Mouse (Mus musculus): ENCODE data around the gene Ppp1r11. TPM values are rescaled to one million over a fixed set of nuclear protein-coding genes. Genes with fewer than 3 reads are reported as not detected.

Ppp1r11 gene
- polyA plus RNA-seq, 1 experiment from 2014 or later, result 108 TPM

DNA sequence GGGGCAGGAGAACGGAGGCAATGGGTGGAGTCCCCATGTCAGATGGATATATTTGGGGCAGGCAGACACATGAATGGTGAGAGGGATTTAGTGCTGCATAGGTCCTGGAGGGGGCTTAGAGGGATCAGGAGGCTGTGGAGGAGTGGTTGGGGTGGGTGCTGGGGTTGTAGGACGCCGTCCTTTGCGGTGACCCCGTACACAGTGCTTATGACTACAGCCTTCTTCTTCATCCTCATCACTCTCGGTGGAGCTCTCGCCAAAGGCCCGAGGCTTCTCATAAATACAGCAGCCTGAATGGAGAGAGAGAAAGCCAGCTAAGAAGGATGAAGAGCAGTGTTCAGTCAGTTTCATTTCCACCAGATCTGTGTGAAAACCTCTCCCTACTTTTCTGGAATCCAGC is 2.3 kb downstream of the Ppp1r11 start:
- H3K36me3 ChIP-seq (ENCODE audit: insufficient read depth, low read length), result no peaks in the 10 kb centered on the region
- TF ChIP-seq CTCF (IDR thresholded peaks at IDR 0.05) (no peak), EP300 (IDR thresholded peaks at IDR 0.05) (no peak)
- H3K27me3 ChIP-seq (replicated peaks; ENCODE audit: insufficient read depth, low read length), result peaks cover 10% of the 10 kb centered on the region; the same call in 1 of the 2 replicates
- no peaks in the 10 kb centered on the region for H3K9me3 ChIP-seq (ENCODE audit: low read length)
- ATAC-seq (no peak), DNase-seq (ENCODE audit: low spot score) (no peak)
- peaks cover 11% of the 10 kb centered on the region; the same call in 1 of the 2 replicates for H3K4me1 ChIP-seq (ENCODE audit: insufficient read depth, low read depth, low read length)
- WGBS, result 89% methylated on average over 8 of the region's 8 CpGs
- no peak overlapping the region for H3K27ac ChIP-seq (ENCODE audit: low read length)
- no peak overlapping the region for H3K9ac ChIP-seq (replicated peaks; ENCODE audit: low read depth)
- H3K4me3 ChIP-seq (ENCODE audit: low read depth, low read length), result no peak overlapping the region
- H3K4me2 ChIP-seq (replicated peaks; ENCODE audit: low read depth, low read length), result no peak overlapping the region

DNA sequence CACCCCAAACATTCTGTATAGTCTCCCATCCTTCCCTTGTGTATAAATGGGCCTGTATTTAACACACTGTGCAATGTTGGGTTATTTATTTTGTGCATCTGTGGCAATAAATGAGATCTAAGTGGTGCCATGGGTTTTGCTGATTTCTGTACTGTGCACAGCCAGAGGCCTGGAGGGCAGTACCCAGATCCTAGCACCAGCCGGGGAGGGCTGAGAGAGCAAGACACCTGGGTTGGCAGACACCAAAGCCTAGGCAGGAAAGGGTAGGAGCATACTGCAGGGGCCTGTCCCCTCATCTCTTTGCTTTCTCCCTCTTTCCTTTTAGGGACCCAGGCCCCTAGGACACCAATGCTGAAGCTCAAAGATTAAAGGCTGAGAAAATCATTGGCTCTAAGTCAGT is 3.3 kb downstream of the Ppp1r11 start:
- ATAC-seq (no peak), DNase-seq (ENCODE audit: low spot score) (no peak)
- H3K4me2 ChIP-seq (replicated peaks; ENCODE audit: low read depth, low read length), result no peak overlapping the region
- TF ChIP-seq CTCF (IDR thresholded peaks at IDR 0.05) (no peak), EP300 (IDR thresholded peaks at IDR 0.05) (no peak)
- H3K9me3 ChIP-seq (ENCODE audit: low read length), result no peaks in the 10 kb centered on the region
- no peak overlapping the region for H3K27ac ChIP-seq (ENCODE audit: low read length)
- peaks cover 11% of the 10 kb centered on the region; the same call in 1 of the 2 replicates for H3K4me1 ChIP-seq (ENCODE audit: insufficient read depth, low read depth, low read length)
- no peak overlapping the region for H3K9ac ChIP-seq (replicated peaks; ENCODE audit: low read depth)
- 73% methylated on average over 1 of the region's 1 CpGs for WGBS
- H3K4me3 ChIP-seq (ENCODE audit: low read depth, low read length), result no peak overlapping the region
- no peaks in the 10 kb centered on the region for H3K36me3 ChIP-seq (ENCODE audit: insufficient read depth, low read length)
- H3K27me3 ChIP-seq (replicated peaks; ENCODE audit: insufficient read depth, low read length), result peaks cover 15% of the 10 kb centered on the region; the same call in 1 of the 2 replicates

GRCm38 (mm10) chr17:36947051-36947819 is 4.3 kb downstream of the Ppp1r11 start:
- 2% methylated on average over 57 of the region's 62 CpGs for WGBS
- no peak for ATAC-seq
- peak overlapping the region; percentile 42 for H3K4me3 ChIP-seq (ENCODE audit: low read depth, low read length)
- H3K27me3 ChIP-seq (replicated peaks; ENCODE audit: insufficient read depth, low read length), result peaks cover 22% of the 10 kb centered on the region; the same call in 1 of the 2 replicates
- peaks cover 11% of the 10 kb centered on the region; the same call in 1 of the 2 replicates for H3K4me1 ChIP-seq (ENCODE audit: insufficient read depth, low read depth, low read length)
- TF ChIP-seq EP300 (IDR thresholded peaks at IDR 0.05), result no peak
- TF ChIP-seq CTCF (IDR thresholded peaks at IDR 0.05), result peak; percentile 55
- no peak overlapping the region for H3K27ac ChIP-seq (ENCODE audit: low read length)
- H3K9me3 ChIP-seq (ENCODE audit: low read length), result no peaks in the 10 kb centered on the region
- DNase-seq (ENCODE audit: low spot score), result peak; percentile 26
- H3K4me2 ChIP-seq (replicated peaks; ENCODE audit: low read depth, low read length), result peak overlapping the region; percentile 85
- H3K9ac ChIP-seq (replicated peaks; ENCODE audit: low read depth), result peak overlapping the region; percentile 32; the same call in 1 of the 2 replicates
- no peaks in the 10 kb centered on the region for H3K36me3 ChIP-seq (ENCODE audit: insufficient read depth, low read length)

- H3K9me3 ChIP-seq (ENCODE audit: low read length), result no peaks in the 10 kb centered on the region
- WGBS, result 29% methylated on average over 9 of the region's 9 CpGs
- no peaks in the 10 kb centered on the region for H3K36me3 ChIP-seq (ENCODE audit: insufficient read depth, low read length)
- H3K4me1 ChIP-seq (ENCODE audit: insufficient read depth, low read depth, low read length), result peaks cover 6% of the 10 kb centered on the region; the same call in 1 of the 2 replicates
- H3K27me3 ChIP-seq (replicated peaks; ENCODE audit: insufficient read depth, low read length), result peaks cover 22% of the 10 kb centered on the region; the same call in 1 of the 2 replicates
- TF ChIP-seq CTCF (IDR thresholded peaks at IDR 0.05) (peak; percentile 45), EP300 (IDR thresholded peaks at IDR 0.05) (no peak)
- ATAC-seq (no peak), DNase-seq (ENCODE audit: low spot score) (peak; percentile 13)
- H3K4me2 ChIP-seq (replicated peaks; ENCODE audit: low read depth, low read length), result peak overlapping the region; percentile 71
- no peak overlapping the region for H3K9ac ChIP-seq (replicated peaks; ENCODE audit: low read depth)
- H3K4me3 ChIP-seq (ENCODE audit: low read depth, low read length), result peak overlapping the region; percentile 47; the same call in 1 of the 2 replicates
- no peak overlapping the region for H3K27ac ChIP-seq (ENCODE audit: low read length)
Observed at GRCm38 (mm10) chr17:36944121-36944775, 7.3 kb downstream of the Ppp1r11 start.

DNA sequence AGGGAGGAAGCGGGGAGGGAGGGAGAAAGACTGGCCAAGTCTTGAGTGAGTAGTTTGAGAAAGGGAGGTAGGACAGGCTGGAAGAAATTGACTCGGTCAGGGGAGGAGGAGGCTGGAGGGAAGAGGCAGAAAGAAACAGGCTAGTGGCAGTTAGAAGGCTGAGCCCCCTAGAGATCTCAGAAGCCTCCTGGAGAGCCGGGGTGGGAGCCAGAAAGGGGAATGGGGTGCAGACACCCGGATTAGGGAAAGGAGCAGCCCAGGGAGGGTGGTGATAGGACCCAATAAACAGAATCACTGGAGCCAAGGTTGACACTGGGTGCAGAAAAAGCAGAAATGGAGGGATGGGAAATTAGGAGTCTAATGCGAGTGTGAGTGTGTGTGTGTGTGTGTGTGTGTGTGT is 7.8 kb downstream of the Ppp1r11 start:
- no peak for DNase-seq (ENCODE audit: low spot score)
- Histone ChIP-seq H3K9me3 (ENCODE audit: low read length) (no peaks in the 10 kb centered on the region), H3K4me3 (ENCODE audit: low read depth, low read length) (peak overlapping the region; percentile 47), H3K9ac (replicated peaks; ENCODE audit: low read depth) (peak overlapping the region; percentile 55; the same call in 1 of the 2 replicates), H3K27ac (ENCODE audit: low read length) (0 out of 2 replicates have a peak overlapping the region, but pooled peaks have one; percentile 89), H3K4me2 (replicated peaks; ENCODE audit: low read depth, low read length) (peak overlapping the region; percentile 71), H3K4me1 (ENCODE audit: insufficient read depth, low read depth, low read length) (peaks cover 6% of the 10 kb centered on the region; the same call in 1 of the 2 replicates), H3K27me3 (replicated peaks; ENCODE audit: insufficient read depth, low read length) (peaks cover 22% of the 10 kb centered on the region; the same call in 1 of the 2 replicates), H3K36me3 (ENCODE audit: insufficient read depth, low read length) (no peaks in the 10 kb centered on the region)
- 27% methylated on average over 5 of the region's 5 CpGs for WGBS
- ATAC-seq, result no peak
- TF ChIP-seq CTCF (IDR thresholded peaks at IDR 0.05) (no peak), EP300 (IDR thresholded peaks at IDR 0.05) (no peak)
